8 mouse cellular contexts compared by ENCODE assay signal in the genomic region with DNA sequence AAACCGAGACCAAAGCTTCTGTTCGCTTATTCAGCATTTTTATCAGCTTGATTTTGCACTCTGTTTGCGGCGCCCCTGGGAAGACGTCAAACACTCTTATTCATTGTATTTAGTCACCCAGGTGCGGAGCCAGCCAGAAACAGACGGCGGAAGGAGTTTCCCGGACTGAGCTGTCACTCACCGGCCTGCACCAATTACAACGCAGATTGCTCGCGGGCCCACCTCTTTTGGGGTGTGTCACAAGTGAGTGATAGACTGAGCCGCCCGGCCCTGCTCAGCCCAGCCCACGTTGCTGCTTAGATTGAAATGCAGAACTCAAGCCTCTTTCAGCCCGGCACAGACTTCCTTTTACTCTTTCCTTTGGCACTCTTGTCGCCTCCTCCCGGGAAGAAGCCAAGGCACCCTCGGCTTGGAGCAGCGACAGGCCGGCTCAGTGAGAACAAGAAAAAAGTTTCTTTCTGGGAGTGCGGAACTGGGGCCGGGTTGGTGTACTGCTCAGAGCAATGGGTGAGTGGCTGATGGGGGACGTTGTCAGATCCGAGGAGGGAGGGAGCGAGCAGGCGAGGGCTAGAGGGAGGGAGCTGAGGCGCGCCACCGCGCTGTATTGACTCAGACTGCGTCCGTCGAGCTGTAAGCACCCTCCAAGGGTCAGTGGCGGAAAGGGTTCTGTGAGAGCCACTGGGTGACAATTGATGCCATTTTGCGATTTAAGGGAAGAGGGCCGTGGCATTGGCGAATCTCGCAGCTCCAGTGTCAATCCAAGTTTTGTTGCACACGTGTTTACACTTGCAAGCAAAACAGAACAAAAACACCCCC. TPM values are rescaled to one million over a fixed set of nuclear protein-coding genes. Genes with fewer than 3 reads are reported as not detected.
DNase-seq lines count a peak whose midpoint lies in the region; ATAC-seq lines count a peak whose summit lies in the region.

No protein-coding gene starts in this region.

- H3K36me3 ChIP-seq in intestine, embryonic 16.5 days (ENCODE audit: control insufficient read depth, insufficient read depth, low read length): no peaks in the 10 kb centered on the region
- H3K36me3 ChIP-seq in liver, embryonic 16.5 days (ENCODE audit: control insufficient read depth, insufficient read depth): no peaks in the 10 kb centered on the region
- H3K36me3 ChIP-seq in neural tube, embryonic 15.5 days: no peaks in the 10 kb centered on the region

- WGBS in intestine, embryonic 16.5 days: 1% methylated on average over 41 of the region's 41 CpGs
- WGBS in liver, embryonic 16.5 days (ENCODE audit: insufficient replicate concordance): under 1% methylated on average over 41 of the region's 41 CpGs
- WGBS in neural tube, embryonic 15.5 days: under 1% methylated on average over 41 of the region's 41 CpGs

- peak overlapping the region; percentile 68 for H3K4me2 ChIP-seq in intestine, embryonic 16.5 days (ENCODE audit: low read depth, low read length)
- H3K4me2 ChIP-seq in liver, embryonic 16.5 days (ENCODE audit: low read depth, low read length): peak overlapping the region; percentile 59
- H3K4me2 ChIP-seq in neural tube, embryonic 15.5 days: peak overlapping the region; percentile 50

- peak; percentile 57 to 63 for DNase-seq in layer of hippocampus, postnatal 10 days (ENCODE audit: low spot score in 2 of 2)
- no peak for DNase-seq in layer of hippocampus, postnatal 25 days (ENCODE audit: extremely low spot score in 1 of 2, low spot score in 1 of 2)
- peak; percentile 89 for DNase-seq in embryo, embryonic 9.5 days (ENCODE audit: extremely low spot score)
- DNase-seq in heart, adult 11 months: peak; percentile 97
- no peak for DNase-seq in cerebellum, adult 9-11 months

- H3K9ac ChIP-seq in intestine, embryonic 16.5 days (ENCODE audit: low read depth, low read length): no peak overlapping the region
- no peak overlapping the region for H3K9ac ChIP-seq in liver, embryonic 16.5 days (ENCODE audit: low read depth, low read length)
- H3K9ac ChIP-seq in neural tube, embryonic 15.5 days (replicated peaks): no peak overlapping the region

- H3K27ac ChIP-seq in intestine, embryonic 16.5 days (ENCODE audit: low read length): no peak overlapping the region
- no peak overlapping the region for H3K27ac ChIP-seq in liver, embryonic 16.5 days (ENCODE audit: low read length)
- H3K27ac ChIP-seq in neural tube, embryonic 15.5 days (replicated peaks): no peak overlapping the region

- H3K4me3 ChIP-seq in intestine, embryonic 16.5 days (ENCODE audit: low read length): peak overlapping the region; percentile 43
- H3K4me3 ChIP-seq in liver, embryonic 16.5 days (ENCODE audit: low read depth, low read length): peak overlapping the region; percentile 43
- H3K4me3 ChIP-seq in neural tube, embryonic 15.5 days (replicated peaks): peak overlapping the region; percentile 24

- peak; percentile 96 for ATAC-seq in intestine, embryonic 16.5 days
- ATAC-seq in liver, embryonic 16.5 days (ENCODE audit: low read depth): peak; percentile 87
- ATAC-seq in neural tube, embryonic 15.5 days (ENCODE audit: low FRiP score): peak; percentile 58; the same call in 1 of the 2 replicates

- peaks cover 92% of the 10 kb centered on the region for H3K27me3 ChIP-seq in intestine, embryonic 16.5 days (replicated peaks; ENCODE audit: control insufficient read depth, insufficient read depth, low read length)
- peaks cover 98% of the 10 kb centered on the region for H3K27me3 ChIP-seq in liver, embryonic 16.5 days (ENCODE audit: control insufficient read depth, insufficient read depth, low read depth, low read length)
- peaks cover 96% of the 10 kb centered on the region for H3K27me3 ChIP-seq in neural tube, embryonic 15.5 days (replicated peaks)

- H3K9me3 ChIP-seq in intestine, embryonic 16.5 days (ENCODE audit: control insufficient read depth, low read length): no peaks in the 10 kb centered on the region
- no peaks in the 10 kb centered on the region for H3K9me3 ChIP-seq in liver, embryonic 16.5 days (replicated peaks; ENCODE audit: control insufficient read depth, low read length)
- H3K9me3 ChIP-seq in neural tube, embryonic 15.5 days (replicated peaks): no peaks in the 10 kb centered on the region

- peaks cover 25% of the 10 kb centered on the region for H3K4me1 ChIP-seq in intestine, embryonic 16.5 days (ENCODE audit: control insufficient read depth, insufficient read depth, low read length)
- H3K4me1 ChIP-seq in liver, embryonic 16.5 days (ENCODE audit: control insufficient read depth, low read depth, low read length): no peaks in the 10 kb centered on the region; the same call in 1 of the 2 replicates
- peaks cover 20% of the 10 kb centered on the region for H3K4me1 ChIP-seq in neural tube, embryonic 15.5 days

RNA-seq across cellular contexts. Expression of a gene that starts 4.0 kb away (rescaled TPM):
- not detected for total RNA-seq in layer of hippocampus, postnatal 10 days (2021)
- not detected for total RNA-seq in layer of hippocampus, postnatal 25 days (2021)
- not detected in 2 replicates for polyA plus RNA-seq in intestine, embryonic 16.5 days (2015; fragmentation: Nextera tagmentation; extraction: Ambion mirVana)
- 0.24 and 0.25 TPM in 2 replicates for polyA plus RNA-seq in liver, embryonic 16.5 days (2015; fragmentation: Nextera tagmentation; extraction: Ambion mirVana)
- 0.35 and 3.5 TPM in 2 replicates for polyA plus RNA-seq in neural tube, embryonic 15.5 days (2015; fragmentation: Nextera tagmentation; extraction: Ambion mirVana)

Comparison
In these comparisons a context has a peak if more than half of its experiments do, and no peak if none do; other contexts are left out.
1. DNase-seq: peak in layer of hippocampus, postnatal 10 days (2 of 2), embryo, embryonic 9.5 days (single experiment) and heart, adult 11 months (single experiment); none in layer of hippocampus, postnatal 25 days (0 of 2) and cerebellum, adult 9-11 months (single experiment).
2. Peak in every context shown above with its lines, with median percentiles within 50 percentile points of each other: ATAC-seq, H3K4me2 ChIP-seq and H3K4me3 ChIP-seq.